Mouse (Mus musculus) embryonic facial prominence, embryonic 15.5 days (tissue): Measurements from ENCODE around the gene Capn5. TPM values are rescaled to one million over a fixed set of nuclear protein-coding genes. Genes with fewer than 3 reads are reported as not detected.
"Not testable (repeated sequence)": the region's sequence is repeated elsewhere in the genome, so short reads cannot be mapped to it uniquely, and the experiment has no call there.

Experiments used
- ATAC-seq: fragments of 200-750 bp; cut with Nextera tagmentation; 2 replicates; pipeline ENCODE4 v1.8.0; 2017; ENCODE audit warnings: low read depth, moderate TSS enrichment; ENCODE audit not compliant: insufficient number of reproducible peaks, low FRiP score, low TSS enrichment
- H3K27ac ChIP-seq: fragments of 300-500 bp; sonication (generic); replicated peaks from 2 replicates; pipeline ENCODE4 v1.5.1; 2015; ENCODE audit warnings: mild to moderate bottlenecking, inconsistent platforms
- H3K27me3 ChIP-seq: fragments of 300-500 bp; sonication (generic); 2 replicates; pipeline ENCODE4 v1.6.1; 2015; ENCODE audit warnings: inconsistent platforms
- H3K36me3 ChIP-seq: fragments of 300-500 bp; sonication (generic); 2 replicates; pipeline ENCODE4 v1.6.1; 2015; ENCODE audit warnings: mild to moderate bottlenecking, inconsistent platforms
- H3K4me1 ChIP-seq: fragments of 300-500 bp; sonication (generic); 2 replicates; pipeline ENCODE4 v1.6.1; 2015; ENCODE audit warnings: inconsistent platforms
- H3K4me2 ChIP-seq: fragments of 300-500 bp; sonication (generic); replicated peaks from 2 replicates; pipeline ENCODE4 v1.6.1; 2015; ENCODE audit warnings: mild to moderate bottlenecking, inconsistent platforms
- H3K4me3 ChIP-seq: fragments of 300-500 bp; sonication (generic); replicated peaks from 2 replicates; pipeline ENCODE4 v1.5.1; 2015; ENCODE audit warnings: mild to moderate bottlenecking, inconsistent platforms
- H3K9ac ChIP-seq: fragments of 300-500 bp; sonication (generic); 2 replicates; pipeline ENCODE4 v1.6.1; 2015; ENCODE audit warnings: inconsistent platforms
- H3K9me3 ChIP-seq: fragments of 300-500 bp; sonication (generic); replicated peaks from 2 replicates; pipeline ENCODE4 v1.6.1; 2016; ENCODE audit warnings: inconsistent platforms
- whole genome bisulfite sequencing: fragments of 180-500 bp; shearing (Covaris S2); methylation state at CpG from one replicate; pipeline ENCODE4 v1.1.7; 2015; 5-methylcytosine and 5-hydroxymethylcytosine counted together
- polyA plus RNA-seq: library from polyadenylated mRNA; unstranded; fragments of >200 nt; fragmentation: Nextera tagmentation; extraction: Ambion mirVana; gene quantifications from 2 replicates; pipeline ENCODE4 v1.2.1, GENCODE M21; 2015

Capn5 gene
- polyA plus RNA-seq, 1 experiment from 2014 or later, result 11.2 TPM

DNA sequence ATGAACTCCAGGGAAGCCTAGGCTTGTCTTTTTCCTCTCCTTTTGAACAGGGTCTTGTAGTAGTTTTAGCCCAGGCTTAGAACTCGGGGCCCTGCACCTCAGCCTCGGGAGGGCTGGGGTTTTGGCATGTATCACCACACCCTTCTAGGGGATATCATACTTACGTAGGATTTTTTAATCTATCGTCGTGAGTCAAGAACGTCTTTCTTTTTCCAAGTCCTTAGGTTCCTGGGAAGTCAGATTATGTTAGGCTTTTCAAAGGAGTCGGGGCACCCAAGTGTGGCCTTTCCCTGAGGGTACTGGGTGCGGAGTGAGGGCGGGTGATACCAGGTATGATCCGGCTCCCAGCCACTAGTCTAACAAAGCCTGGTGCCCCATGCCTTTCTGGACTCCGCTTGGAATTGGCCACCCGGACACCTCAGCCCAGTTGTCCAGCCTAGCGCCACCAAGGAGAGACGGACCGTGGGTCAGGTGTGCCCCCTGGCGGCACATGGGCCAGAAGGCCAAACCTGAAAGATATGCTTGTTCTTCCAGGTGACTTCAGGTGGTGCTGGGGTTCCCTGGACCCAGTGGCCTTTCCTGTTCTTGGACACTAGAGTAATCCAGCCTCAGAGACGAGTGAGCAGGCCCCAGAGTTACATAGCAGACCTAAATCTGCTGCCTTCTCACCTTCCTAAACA lies 13.6 kb upstream of the Capn5 start:
- Histone ChIP-seq H3K27ac (no peak overlapping the region), H3K27me3 (peaks cover 54% of the 10 kb centered on the region), H3K36me3 (no peaks in the 10 kb centered on the region), H3K4me1 (peaks cover 14% of the 10 kb centered on the region), H3K9ac (no peak overlapping the region), H3K4me3 (no peak overlapping the region), H3K9me3 (no peaks in the 10 kb centered on the region), H3K4me2 (no peak overlapping the region)
- 0 out of 2 replicates have a peak, but pooled peaks have one; percentile 11 for ATAC-seq
- WGBS, result 57% methylated on average over 17 of the region's 17 CpGs

DNA sequence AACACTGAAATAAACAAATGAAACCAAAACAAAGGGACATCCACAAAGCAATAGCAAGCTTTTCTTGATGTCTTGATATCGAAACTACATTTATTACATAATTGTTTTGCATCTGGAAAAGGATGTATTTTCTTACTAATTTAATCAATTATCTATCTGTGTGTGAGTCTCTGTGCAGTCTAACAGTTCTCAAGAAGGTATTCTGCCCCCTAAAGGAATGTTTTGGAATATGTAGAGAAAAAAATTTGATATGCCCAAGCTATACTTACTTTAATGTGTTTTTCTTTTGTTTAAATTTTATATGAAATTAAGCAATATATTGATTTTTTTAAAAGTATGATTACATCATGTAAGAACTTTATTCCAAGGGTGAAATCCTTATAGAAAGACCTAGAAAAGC lies 12.5 kb upstream of the Capn5 start:
- no peak overlapping the region for H3K27ac ChIP-seq
- 94% methylated on average over 1 of the region's 1 CpGs for WGBS
- H3K27me3 ChIP-seq, result peaks cover 42% of the 10 kb centered on the region
- no peak for ATAC-seq
- H3K4me3 ChIP-seq, result no peak overlapping the region
- H3K36me3 ChIP-seq, result no peaks in the 10 kb centered on the region
- H3K4me1 ChIP-seq, result peaks cover 14% of the 10 kb centered on the region
- H3K4me2 ChIP-seq, result no peak overlapping the region
- H3K9me3 ChIP-seq, result no peaks in the 10 kb centered on the region
- H3K9ac ChIP-seq, result no peak overlapping the region

DNA sequence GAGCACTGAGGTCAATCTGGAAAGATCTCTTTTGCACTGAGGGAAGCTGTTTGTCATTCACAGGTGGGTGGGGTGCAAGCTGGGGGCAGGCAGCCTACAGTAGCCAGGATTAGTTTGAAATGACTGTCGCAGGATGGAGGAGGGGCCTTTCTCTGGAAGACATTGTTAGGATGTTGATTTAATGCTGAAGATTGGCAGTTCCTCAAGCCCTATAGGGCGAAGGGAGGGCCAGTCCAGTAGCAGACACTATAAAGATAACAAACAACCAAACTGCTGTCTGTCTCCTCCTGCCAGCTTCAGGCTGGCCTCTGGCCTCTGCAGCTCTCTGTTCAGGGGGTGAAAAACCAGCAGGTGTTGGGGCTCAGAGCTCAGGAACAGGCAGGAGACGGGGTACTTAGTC lies 11.7 kb upstream of the Capn5 start:
- Histone ChIP-seq H3K36me3 (no peaks in the 10 kb centered on the region), H3K4me1 (peaks cover 20% of the 10 kb centered on the region), H3K27me3 (peaks cover 34% of the 10 kb centered on the region), H3K27ac (no peak overlapping the region), H3K9me3 (no peaks in the 10 kb centered on the region), H3K9ac (no peak overlapping the region), H3K4me3 (no peak overlapping the region), H3K4me2 (no peak overlapping the region)
- 40% methylated on average over 3 of the region's 3 CpGs for WGBS
- ATAC-seq, result no peak

DNA sequence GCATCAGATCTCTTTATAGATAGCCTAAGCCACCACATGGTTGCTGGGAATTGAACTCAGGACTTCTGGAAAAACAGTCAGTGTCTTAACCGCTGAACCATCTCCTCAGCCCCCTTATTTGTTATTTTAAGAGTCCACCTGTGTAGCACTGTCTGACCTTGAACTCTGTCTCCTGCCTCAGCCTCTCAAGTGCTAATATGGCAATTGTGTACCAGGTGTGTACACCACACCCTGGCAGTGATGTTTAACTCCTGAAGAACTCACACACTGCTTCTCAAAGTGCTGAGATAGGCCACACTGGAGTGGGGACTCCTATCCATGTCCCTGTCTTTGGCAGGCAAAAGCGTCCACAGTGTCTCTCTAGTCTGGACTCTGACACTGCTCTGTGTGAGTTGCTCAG lies 10.6 kb upstream of the Capn5 start:
- Histone ChIP-seq H3K9me3 (no peaks in the 10 kb centered on the region), H3K4me2 (no peak overlapping the region), H3K9ac (no peak overlapping the region), H3K4me3 (no peak overlapping the region), H3K36me3 (no peaks in the 10 kb centered on the region), H3K4me1 (peaks cover 11% of the 10 kb centered on the region), H3K27ac (no peak overlapping the region), H3K27me3 (peaks cover 23% of the 10 kb centered on the region)
- 71% methylated on average over 2 of the region's 2 CpGs for WGBS
- ATAC-seq, result no peak

DNA sequence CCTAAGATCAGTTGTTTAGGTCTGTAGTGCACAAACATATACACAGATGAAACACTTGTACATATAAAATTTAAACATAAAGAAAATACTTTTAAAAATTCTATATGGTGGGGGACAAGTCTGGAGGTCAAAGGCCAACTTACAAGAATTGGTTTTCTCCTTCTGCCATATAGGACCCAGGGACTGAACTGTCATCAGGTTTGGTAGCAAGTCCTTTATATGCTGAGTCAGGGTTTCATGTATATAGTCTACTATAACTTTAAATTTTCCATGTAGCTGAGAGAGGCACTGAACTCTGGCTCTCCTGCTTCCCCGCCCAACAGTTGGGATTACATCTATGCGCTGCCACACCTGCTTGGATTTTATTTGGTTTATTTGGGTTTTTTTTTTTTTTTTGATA lies 10.2 kb upstream of the Capn5 start:
- Histone ChIP-seq H3K4me2 (no peak overlapping the region), H3K4me3 (no peak overlapping the region), H3K4me1 (peaks cover 7% of the 10 kb centered on the region; the same call in 1 of the 2 replicates), H3K27ac (no peak overlapping the region), H3K9ac (no peak overlapping the region), H3K36me3 (no peaks in the 10 kb centered on the region), H3K9me3 (no peaks in the 10 kb centered on the region), H3K27me3 (peaks cover 19% of the 10 kb centered on the region)
- 94% methylated on average over 2 of the region's 2 CpGs for WGBS
- no peak for ATAC-seq

DNA sequence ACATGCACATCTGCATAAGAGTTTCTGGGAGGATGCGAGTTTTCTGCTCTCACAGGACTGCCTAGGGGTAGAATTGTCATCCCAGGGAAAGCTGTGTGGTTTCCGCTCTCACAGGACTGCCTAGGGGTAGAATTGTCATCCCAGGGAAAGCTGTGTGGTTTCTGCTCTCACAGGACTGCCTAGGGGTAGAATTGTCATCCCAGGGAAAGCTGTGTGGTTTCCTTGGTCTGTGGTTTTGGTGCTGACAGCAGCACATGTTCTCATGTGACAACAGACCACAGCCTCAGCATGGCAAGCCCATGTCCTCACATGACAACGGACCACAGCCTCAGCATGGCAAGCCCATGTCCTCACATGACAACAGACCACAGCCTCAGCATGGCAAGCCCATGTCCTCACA lies 9.3 kb upstream of the Capn5 start:
- H3K9me3 ChIP-seq, result not testable (repeated sequence)

DNA sequence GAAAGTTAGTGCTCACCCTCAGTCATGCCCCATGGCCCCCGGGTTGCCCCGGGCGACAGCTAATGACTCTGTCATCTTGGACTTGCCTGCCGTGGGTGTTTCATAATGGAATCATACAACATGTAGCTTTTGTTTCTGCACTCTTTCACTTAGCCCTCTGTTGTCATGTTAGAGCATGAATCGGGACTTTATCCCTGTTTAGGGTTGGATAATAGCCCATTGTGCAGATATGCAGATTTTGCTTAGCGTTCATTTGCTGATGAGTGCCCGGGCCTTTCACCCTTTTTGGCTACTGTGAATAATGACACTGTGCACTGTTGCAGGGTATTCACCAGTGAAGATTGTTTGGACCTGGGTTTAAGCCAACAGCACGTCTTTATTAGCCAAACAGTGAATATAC lies 8.6 kb upstream of the Capn5 start:
- 0 out of 2 replicates have a peak, but pooled peaks cover 6% of the 10 kb centered on the region for H3K4me1 ChIP-seq
- H3K4me2 ChIP-seq, result no peak overlapping the region
- no peak overlapping the region for H3K4me3 ChIP-seq
- H3K9ac ChIP-seq, result no peak overlapping the region
- no peaks in the 10 kb centered on the region for H3K9me3 ChIP-seq
- H3K27me3 ChIP-seq, result peaks cover 3% of the 10 kb centered on the region; the same call in 1 of the 2 replicates
- WGBS, result 60% methylated on average over 8 of the region's 8 CpGs
- H3K27ac ChIP-seq, result no peak overlapping the region
- no peaks in the 10 kb centered on the region for H3K36me3 ChIP-seq
- ATAC-seq, result no peak

More for the DNA sequence above, 9.3 kb upstream of the Capn5 start:
- H3K27ac ChIP-seq, H3K4me3 ChIP-seq, H3K4me2 ChIP-seq, H3K27me3 ChIP-seq, H3K36me3 ChIP-seq, H3K4me1 ChIP-seq, ATAC-seq, H3K9ac ChIP-seq: not testable (repeated sequence)
- 42% methylated on average over 3 of the region's 3 CpGs for WGBS

DNA sequence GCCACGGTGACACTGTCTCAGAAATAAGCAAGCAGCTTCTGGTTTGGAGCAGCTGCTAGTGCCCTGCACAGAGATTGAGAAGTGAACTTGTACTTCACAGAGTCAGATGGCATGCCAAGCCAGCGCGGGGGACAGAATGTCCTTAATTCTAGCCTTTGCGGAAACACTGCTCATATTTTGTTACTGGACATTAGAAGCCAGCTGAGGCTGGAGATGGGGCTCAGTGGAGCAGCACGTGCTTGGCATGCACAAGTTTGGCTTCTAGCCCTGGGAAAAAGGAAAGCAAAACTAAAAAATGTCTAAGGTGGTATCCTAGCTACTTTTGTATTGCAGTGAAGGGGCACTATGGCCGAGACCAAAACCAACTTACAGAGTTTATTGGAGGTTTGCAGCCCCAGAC lies 7.3 kb upstream of the Capn5 start:
- ATAC-seq, result no peak
- Histone ChIP-seq H3K36me3 (no peaks in the 10 kb centered on the region), H3K9ac (no peak overlapping the region), H3K4me1 (0 out of 2 replicates have a peak, but pooled peaks cover 6% of the 10 kb centered on the region), H3K4me3 (no peak overlapping the region), H3K27me3 (no peaks in the 10 kb centered on the region), H3K9me3 (no peaks in the 10 kb centered on the region), H3K4me2 (no peak overlapping the region), H3K27ac (no peak overlapping the region)
- 70% methylated on average over 6 of the region's 6 CpGs for WGBS

DNA sequence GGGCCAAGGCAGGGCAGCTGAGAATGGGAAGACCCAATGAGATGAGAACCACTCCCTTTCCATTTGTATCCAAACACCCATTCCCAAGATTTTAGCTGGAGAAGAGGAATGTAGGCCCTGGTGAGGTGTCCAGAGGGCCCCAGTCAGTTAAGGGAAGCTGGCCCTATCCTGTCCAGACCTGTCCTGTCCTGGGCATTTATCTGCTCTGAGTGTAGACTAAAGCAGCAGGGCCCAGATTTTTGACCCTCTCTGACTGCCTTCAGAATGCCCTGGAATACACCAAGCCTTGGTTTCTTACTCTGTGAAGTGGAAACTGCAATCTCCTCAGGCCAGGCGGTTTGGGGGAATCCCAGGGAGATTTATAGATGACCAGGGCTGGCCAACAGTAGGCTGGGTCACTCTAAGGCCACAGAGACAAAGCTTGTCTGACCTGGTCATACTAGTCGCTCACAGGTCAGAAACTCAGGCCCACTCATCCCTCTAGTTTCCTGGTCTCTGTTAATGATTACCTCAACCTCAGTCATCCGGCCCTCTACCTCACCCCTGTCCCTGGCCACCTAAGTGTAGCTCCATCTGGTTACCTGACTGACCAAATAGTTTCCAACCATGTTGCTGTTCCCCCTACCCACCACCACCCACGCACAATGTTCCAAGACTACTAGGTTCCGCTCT lies 622 bp upstream of the Capn5 start:
- H3K9me3 ChIP-seq, result no peaks in the 10 kb centered on the region
- H3K4me3 ChIP-seq, result peak overlapping the region; percentile 89
- ATAC-seq, result peak; percentile 36; the same call in 1 of the 2 replicates
- 0 out of 2 replicates have a peak overlapping the region, but pooled peaks have one; percentile 50 for H3K9ac ChIP-seq
- H3K27me3 ChIP-seq, result no peaks in the 10 kb centered on the region
- 0 out of 2 replicates have a peak overlapping the region, but pooled peaks have one; percentile 11 for H3K27ac ChIP-seq
- WGBS, result 92% methylated on average over 5 of the region's 5 CpGs
- peaks cover 22% of the 10 kb centered on the region for H3K4me1 ChIP-seq
- no peaks in the 10 kb centered on the region for H3K36me3 ChIP-seq
- H3K4me2 ChIP-seq, result peak overlapping the region; percentile 82

DNA sequence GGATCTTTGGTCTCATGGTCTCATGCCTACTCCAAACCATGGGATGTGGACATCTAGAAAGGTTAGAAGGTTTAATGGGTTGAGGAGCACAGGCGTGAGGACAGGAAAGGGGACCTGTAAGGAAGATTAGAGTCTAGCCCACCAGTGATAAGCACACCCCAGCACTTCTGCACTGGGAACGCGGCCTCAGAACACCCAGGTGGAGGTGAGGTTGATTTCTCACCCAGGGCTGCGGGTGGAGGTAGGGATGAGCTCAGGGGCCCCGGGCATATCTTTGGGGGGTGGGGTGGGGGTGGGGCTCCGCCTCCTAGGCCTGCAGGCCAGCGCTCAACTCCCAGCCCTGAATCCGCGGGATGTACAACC lies 527 bp downstream of the Capn5 start:
- Histone ChIP-seq H3K27me3 (no peaks in the 10 kb centered on the region), H3K27ac (peak overlapping the region; percentile 58), H3K9ac (peak overlapping the region; percentile 50), H3K9me3 (no peaks in the 10 kb centered on the region), H3K4me3 (peak overlapping the region; percentile 89), H3K4me1 (peaks cover 22% of the 10 kb centered on the region), H3K36me3 (no peaks in the 10 kb centered on the region), H3K4me2 (peak overlapping the region; percentile 82)
- 6% methylated on average over 9 of the region's 9 CpGs for WGBS
- peak; percentile 22; the same call in 1 of the 2 replicates for ATAC-seq

DNA sequence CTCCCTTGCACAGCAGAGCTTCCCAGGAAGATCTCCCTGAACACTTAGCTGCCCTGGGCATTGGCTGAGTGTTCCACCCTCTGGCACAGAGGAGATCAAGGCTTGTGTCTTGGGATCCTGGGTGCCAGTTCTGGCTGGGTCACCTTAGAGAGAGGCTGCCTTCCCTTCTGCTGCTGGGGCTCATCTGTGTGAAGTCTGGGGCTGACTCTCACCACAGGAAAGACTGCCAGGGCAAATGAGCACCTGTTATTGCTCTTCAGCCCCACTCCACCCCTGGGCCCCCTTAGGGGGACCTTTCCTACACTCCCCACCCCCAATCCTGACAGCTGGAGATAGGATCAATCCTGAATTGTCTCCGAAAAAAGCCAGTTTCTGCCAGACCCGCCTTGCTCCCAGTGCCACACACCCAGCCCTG lies 996 bp downstream of the Capn5 start:
- Histone ChIP-seq H3K9me3 (no peaks in the 10 kb centered on the region), H3K36me3 (no peaks in the 10 kb centered on the region), H3K27me3 (no peaks in the 10 kb centered on the region), H3K9ac (no peak overlapping the region), H3K4me3 (peak overlapping the region; percentile 89), H3K27ac (peak overlapping the region; percentile 58; the same call in 1 of the 2 replicates), H3K4me1 (peaks cover 22% of the 10 kb centered on the region), H3K4me2 (peak overlapping the region; percentile 82)
- 33% methylated on average over 2 of the region's 2 CpGs for WGBS
- ATAC-seq, result no peak
